Mouse (Mus musculus) cortical plate, adult 2 months (tissue): ENCODE data around the gene Fam173a. TPM values are rescaled to one million over a fixed set of nuclear protein-coding genes. Genes with fewer than 3 reads are reported as not detected.
"Not testable (repeated sequence)": the region's sequence is repeated elsewhere in the genome, so short reads cannot be mapped to it uniquely, and the experiment has no call there.

ENCODE experiments used
- H3K27ac ChIP-seq: fragments of 200-500 bp; 2 replicates; pipeline ENCODE4 v1.5.1; 2012; ENCODE audit warnings: low read length, control low read depth, inconsistent platforms; ENCODE audit not compliant: insufficient read depth
- H3K4me1 ChIP-seq: fragments of 200-500 bp; 2 replicates; pipeline ENCODE4 v1.6.1; 2011; ENCODE audit warnings: low read length; ENCODE audit not compliant: control insufficient read depth, insufficient read depth
- H3K4me3 ChIP-seq: fragments of 200-500 bp; 2 replicates; pipeline ENCODE4 v1.5.1; 2011; ENCODE audit warnings: mild to moderate bottlenecking, low read length, control low read depth; ENCODE audit not compliant: insufficient read depth
- CTCF ChIP-seq: fragments of 200-500 bp; IDR thresholded peaks from 2 replicates; pipeline ENCODE4 v1.5.1; 2011; ENCODE audit warnings: mild to moderate bottlenecking, control low read depth, low read length; ENCODE audit not compliant: insufficient read depth; ENCODE audit errors: extremely low read depth
- POLR2A ChIP-seq: fragments of 200-500 bp; IDR thresholded peaks from 2 replicates; pipeline ENCODE4 v1.6.1; 2011; ENCODE audit warnings: mild to moderate bottlenecking, low read length, control low read depth; ENCODE audit not compliant: insufficient read depth; ENCODE audit errors: extremely low read depth
- polyA plus RNA-seq: library from polyadenylated mRNA; depleted of rRNA; stranded (reverse); fragments of >200 nt; gene quantifications from 2 replicates; pipeline ENCODE4 v1.2.3, GENCODE M21; 2012; rRNA removed

The Fam173a gene
- polyA plus RNA-seq, 1 experiment: 152 TPM

GRCm38 (mm10) chr17:25755086-25755485 lies 37.6 kb downstream of the Fam173a start:
- no peak overlapping the region for H3K4me3 ChIP-seq
- no peak overlapping the region for H3K27ac ChIP-seq
- peaks cover 2% of the 10 kb centered on the region for H3K4me1 ChIP-seq
- TF ChIP-seq CTCF: no peak
- TF ChIP-seq POLR2A: no peak

GRCm38 (mm10) chr17:25754241-25754640 lies 38.5 kb downstream of the Fam173a start, which contains the start of gene Msln:
Msln (minus strand) TSS chr17:25754378.
- no peak within 1 kb of the TSS for H3K4me3 ChIP-seq

GRCm38 (mm10) chr17:25751446-25751845 lies 41.3 kb downstream of the Fam173a start:
- Histone ChIP-seq H3K4me1 (no peaks in the 10 kb centered on the region), H3K4me3 (no peak overlapping the region), H3K27ac (no peak overlapping the region)
- no peak for TF ChIP-seq CTCF
- no peak for TF ChIP-seq POLR2A

More at GRCm38 (mm10) chr17:25754241-25754640, 38.5 kb downstream of the Fam173a start, which contains the start of gene Msln:
- TF ChIP-seq POLR2A: no peak
- TF ChIP-seq CTCF: no peak
- Histone ChIP-seq H3K4me1 (no peaks in the 10 kb centered on the region), H3K27ac (no peak within 1 kb of the TSS)

GRCm38 (mm10) chr17:25749314-25749713 lies 43.4 kb downstream of the Fam173a start:
- TF ChIP-seq CTCF (no peak), POLR2A (no peak)
- Histone ChIP-seq H3K27ac (no peak overlapping the region), H3K4me1 (no peaks in the 10 kb centered on the region), H3K4me3 (no peak overlapping the region)

- no peak overlapping the region for H3K27ac ChIP-seq
- no peak overlapping the region for H3K4me3 ChIP-seq
- H3K4me1 ChIP-seq: no peaks in the 10 kb centered on the region
- TF ChIP-seq POLR2A: no peak
- no peak for TF ChIP-seq CTCF
Observed at GRCm38 (mm10) chr17:25748238-25748637, 44.5 kb downstream of the Fam173a start.

GRCm38 (mm10) chr17:25744311-25744710 lies 48.4 kb downstream of the Fam173a start:
- no peak for TF ChIP-seq CTCF
- TF ChIP-seq POLR2A: no peak
- Histone ChIP-seq H3K27ac (no peak overlapping the region), H3K4me1 (no peaks in the 10 kb centered on the region), H3K4me3 (no peak overlapping the region)

GRCm38 (mm10) chr17:25743831-25744230 lies 48.9 kb downstream of the Fam173a start:
- no peaks in the 10 kb centered on the region for H3K4me1 ChIP-seq
- no peak overlapping the region for H3K4me3 ChIP-seq
- TF ChIP-seq CTCF (no peak), POLR2A (no peak)
- H3K27ac ChIP-seq: no peak overlapping the region

GRCm38 (mm10) chr17:25741471-25741870 lies 51.2 kb downstream of the Fam173a start:
- H3K27ac ChIP-seq, H3K4me3 ChIP-seq, H3K4me1 ChIP-seq: not testable (repeated sequence)

Other genes starting within 250 kb of the Fam173a start
- gene Sox8, start 222.2 kb downstream of the Fam173a start, polyA plus RNA-seq: 42.5 and 51.6 TPM in 2 replicates
- 17.2 and 17.9 TPM in 2 replicates for gene Lmf1, start 213.8 kb downstream of the Fam173a start, polyA plus RNA-seq
- 438 and 442 TPM in 2 replicates for gene Gng13, start 75.7 kb downstream of the Fam173a start, polyA plus RNA-seq
- 2.3 and 2.4 TPM in 2 replicates for gene Chtf18, start 65.5 kb downstream of the Fam173a start, polyA plus RNA-seq
- 129 and 142 TPM in 2 replicates for gene Rpusd1, start 65.2 kb downstream of the Fam173a start, polyA plus RNA-seq
- gene Mslnl, start 56.9 kb downstream of the Fam173a start, polyA plus RNA-seq: 0.77 and 1.0 TPM in 2 replicates
- gene Msln, start 38.5 kb downstream of the Fam173a start, polyA plus RNA-seq: 2.3 and 3.0 TPM in 2 replicates
- 39.4 and 41.9 TPM in 2 replicates for gene Narfl, start 19.1 kb downstream of the Fam173a start, polyA plus RNA-seq
- 230 and 253 TPM in 2 replicates for gene Haghl, start 7.2 kb downstream of the Fam173a start, polyA plus RNA-seq
- 0.17 and 0.52 TPM in 2 replicates for gene Ccdc78, start 6.3 kb downstream of the Fam173a start, polyA plus RNA-seq
- 2.3 and 4.0 TPM in 2 replicates for gene AC134908.4, start 2.8 kb upstream of the Fam173a start, polyA plus RNA-seq
- gene Metrn, start 4.2 kb upstream of the Fam173a start, polyA plus RNA-seq: 134 and 141 TPM in 2 replicates
- gene Fbxl16, start 16.2 kb upstream of the Fam173a start, polyA plus RNA-seq: 670 and 731 TPM in 2 replicates
- 36.4 and 40.0 TPM in 2 replicates for gene Wdr24, start 30.7 kb upstream of the Fam173a start, polyA plus RNA-seq
- 55.6 and 58.1 TPM in 2 replicates for gene Jmjd8, start 36.0 kb upstream of the Fam173a start, polyA plus RNA-seq
- gene Stub1, start 40.5 kb upstream of the Fam173a start, polyA plus RNA-seq: 284 and 299 TPM in 2 replicates
- gene Rhbdl1, start 44.4 kb upstream of the Fam173a start, polyA plus RNA-seq: 109 and 118 TPM in 2 replicates
- 40.8 and 45.0 TPM in 2 replicates for gene Gm20683, start 48.9 kb upstream of the Fam173a start, polyA plus RNA-seq
- gene Rhot2, start 52.0 kb upstream of the Fam173a start, polyA plus RNA-seq: 108 and 119 TPM in 2 replicates
- 38.2 and 48.5 TPM in 2 replicates for gene Wdr90, start 68.6 kb upstream of the Fam173a start, polyA plus RNA-seq
- gene Mcrip2, start 75.9 kb upstream of the Fam173a start, polyA plus RNA-seq: 29.2 and 29.9 TPM in 2 replicates
- gene Mettl26, start 82.2 kb upstream of the Fam173a start, polyA plus RNA-seq: 76.5 and 79.2 TPM in 2 replicates
- gene Wfikkn1, start 88.0 kb upstream of the Fam173a start, polyA plus RNA-seq: 0.26 and 0.61 TPM in 2 replicates
- gene Rab40c, start 126.8 kb upstream of the Fam173a start, polyA plus RNA-seq: 68.9 and 71.1 TPM in 2 replicates
- 156 and 159 TPM in 2 replicates for gene Pigq, start 152.0 kb upstream of the Fam173a start, polyA plus RNA-seq
- gene Nhlrc4, start 152.1 kb upstream of the Fam173a start, polyA plus RNA-seq: 1.1 and 1.9 TPM in 2 replicates
- gene A930017K11Rik, start 159.7 kb upstream of the Fam173a start, polyA plus RNA-seq: 0.79 and 0.92 TPM in 2 replicates
- gene Capn15, start 192.9 kb upstream of the Fam173a start, polyA plus RNA-seq: 45.8 and 48.0 TPM in 2 replicates